ENCODE assay signal across 7 mouse cellular contexts in the genomic region with DNA sequence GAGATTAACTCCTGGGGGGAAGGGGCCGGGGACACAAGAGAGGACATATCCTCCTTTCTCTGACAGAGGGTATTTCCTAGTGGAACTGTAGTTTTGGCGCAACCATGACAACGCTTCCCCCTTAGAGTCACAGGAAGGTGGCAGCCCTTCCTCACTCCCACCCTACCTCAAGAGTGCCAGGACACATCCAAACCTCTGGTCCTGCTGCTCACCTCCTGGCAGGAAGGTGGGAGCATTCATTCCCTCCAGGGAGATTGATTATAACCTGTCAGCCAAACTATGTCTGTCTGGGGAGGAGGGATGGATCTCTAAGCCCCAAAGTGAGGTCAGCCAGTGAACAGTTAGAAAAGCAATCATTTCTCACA. TPM values are rescaled to one million over a fixed set of nuclear protein-coding genes. Genes with fewer than 3 reads are reported as not detected.
DNase-seq lines count a peak whose midpoint lies in the region; ATAC-seq and TF ChIP-seq lines count a peak whose summit lies in the region.

No protein-coding gene starts in this region.

- peak overlapping the region; percentile 96 to 97 for H3K4me3 ChIP-seq in ES-E14 (ENCODE audit: insufficient read depth in 1 of 2, low read depth in 1 of 2, low read length in 2 of 2, poor library complexity in 1 of 2, severe bottlenecking in 1 of 2)
- H3K4me3 ChIP-seq in heart, embryonic 12.5 days: peak overlapping the region; percentile 58
- peak overlapping the region; percentile 60; the same call in 1 of the 2 replicates for H3K4me3 ChIP-seq in kidney, embryonic 15.5 days (replicated peaks)
- H3K4me3 ChIP-seq in midbrain, embryonic 13.5 days (replicated peaks): no peak overlapping the region

- no peaks in the 10 kb centered on the region for H3K27me3 ChIP-seq in heart, embryonic 12.5 days (replicated peaks)
- H3K27me3 ChIP-seq in kidney, embryonic 15.5 days: 0 out of 2 replicates have a peak, but pooled peaks cover 3% of the 10 kb centered on the region
- peaks cover 31% of the 10 kb centered on the region for H3K27me3 ChIP-seq in midbrain, embryonic 13.5 days

- H3K36me3 ChIP-seq in ES-E14 (ENCODE audit: control insufficient read depth, insufficient read depth, low read length, poor library complexity, severe bottlenecking): 0 out of 2 replicates have a peak, but pooled peaks cover 2% of the 10 kb centered on the region
- no peaks in the 10 kb centered on the region for H3K36me3 ChIP-seq in heart, embryonic 12.5 days
- no peaks in the 10 kb centered on the region for H3K36me3 ChIP-seq in kidney, embryonic 15.5 days
- no peaks in the 10 kb centered on the region for H3K36me3 ChIP-seq in midbrain, embryonic 13.5 days

- 0 out of 2 replicates have a peak overlapping the region, but pooled peaks have one; percentile 51 for H3K27ac ChIP-seq in ES-E14 (ENCODE audit: insufficient read depth, low read depth, low read length, poor library complexity, severe bottlenecking)
- H3K27ac ChIP-seq in heart, embryonic 12.5 days (ENCODE audit: poor library complexity, severe bottlenecking): peak overlapping the region; percentile 100
- H3K27ac ChIP-seq in kidney, embryonic 15.5 days: peak overlapping the region; percentile 98
- H3K27ac ChIP-seq in midbrain, embryonic 13.5 days: no peak overlapping the region

- H3K9me3 ChIP-seq in ES-E14 (ENCODE audit: control insufficient read depth, insufficient read depth, low read depth, low read length): no peaks in the 10 kb centered on the region
- H3K9me3 ChIP-seq in heart, embryonic 12.5 days (replicated peaks): no peaks in the 10 kb centered on the region
- H3K9me3 ChIP-seq in kidney, embryonic 15.5 days (replicated peaks): no peaks in the 10 kb centered on the region
- H3K9me3 ChIP-seq in midbrain, embryonic 13.5 days: no peaks in the 10 kb centered on the region

- DNase-seq in ES-E14 (ENCODE audit: low read depth, low spot score): no peak
- no peak for DNase-seq in thymus, postnatal 36 days

- peak overlapping the region; percentile 80 for H3K4me2 ChIP-seq in heart, embryonic 12.5 days
- peak overlapping the region; percentile 95 for H3K4me2 ChIP-seq in kidney, embryonic 15.5 days
- H3K4me2 ChIP-seq in midbrain, embryonic 13.5 days (replicated peaks): peak overlapping the region; percentile 93

- ATAC-seq in CD4-positive, CD25-positive, alpha-beta regulatory T cell, adult 4 months: peak; percentile 0
- ATAC-seq in heart, embryonic 12.5 days (ENCODE audit: insufficient number of reproducible peaks, low FRiP score): no peak
- no peak for ATAC-seq in kidney, embryonic 15.5 days (replicated peaks; ENCODE audit: low FRiP score)
- no peak for ATAC-seq in midbrain, embryonic 13.5 days
- ATAC-seq in erythroblast, adult 5-6 weeks (replicated peaks; ENCODE audit: low FRiP score, poor library complexity, severe bottlenecking): no peak

- 53% methylated on average over 3 of the region's 3 CpGs for WGBS in heart, embryonic 12.5 days
- 58% methylated on average over 3 of the region's 3 CpGs for WGBS in kidney, embryonic 15.5 days
- WGBS in midbrain, embryonic 13.5 days: 61% methylated on average over 3 of the region's 3 CpGs

- peaks cover 0 to 5% of the 10 kb centered on the region in 2 experiments; a peak in 1 of 4 replicates for H3K4me1 ChIP-seq in ES-E14 (ENCODE audit: control insufficient read depth in 2 of 2, insufficient read depth in 2 of 2, low read length in 2 of 2, poor library complexity in 1 of 2)
- peaks cover 15% of the 10 kb centered on the region for H3K4me1 ChIP-seq in heart, embryonic 12.5 days (replicated peaks)
- peaks cover 35% of the 10 kb centered on the region for H3K4me1 ChIP-seq in kidney, embryonic 15.5 days
- peaks cover 26% of the 10 kb centered on the region for H3K4me1 ChIP-seq in midbrain, embryonic 13.5 days (replicated peaks)

- in situ Hi-C loops in ES-E14 (cut with MboI; ENCODE audit: low sequenced_read_pairs in 2 of 2, unreplicated experiment in 2 of 2): no loop called here

- H3K9ac ChIP-seq in ES-E14 (ENCODE audit: insufficient read depth, low read depth, low read length, poor library complexity, severe bottlenecking): no peak overlapping the region
- peak overlapping the region; percentile 74 for H3K9ac ChIP-seq in heart, embryonic 12.5 days
- no peak overlapping the region for H3K9ac ChIP-seq in kidney, embryonic 15.5 days
- H3K9ac ChIP-seq in midbrain, embryonic 13.5 days (replicated peaks): no peak overlapping the region

TF ChIP-seq in ES-E14, 5 proteins besides CTCF, POLR2A, EP300 and RAD21:
- TF ChIP-seq HCFC1 (IDR thresholded peaks at IDR 0.05; ENCODE audit: borderline replicate concordance, insufficient read depth, low read length) (no peak), MAFK (IDR thresholded peaks at IDR 0.05; ENCODE audit: insufficient read depth, low read depth, low read length) (no peak), ZC3H11A (IDR thresholded peaks at IDR 0.05; ENCODE audit: borderline replicate concordance, low read depth, low read length) (no peak)

RNA-seq across cellular contexts. Expression of a gene that starts 2.4 kb away (rescaled TPM):
- polyA plus RNA-seq in CD4-positive, CD25-positive, alpha-beta regulatory T cell, adult 4 months (2017; shearing (Covaris generic)): 10 to 100 TPM; 49.7 to 91.7 TPM
- total RNA-seq in ES-E14 (2012; rRNA removed): 13.0 and 15.8 TPM in 2 replicates
- polyA plus RNA-seq in heart, embryonic 12.5 days (2016; fragmentation: Nextera tagmentation; extraction: Ambion mirVana): 22.4 and 23.8 TPM in 2 replicates
- polyA plus RNA-seq in kidney, embryonic 15.5 days (2015; fragmentation: Nextera tagmentation; extraction: Ambion mirVana): 15.9 and 16.0 TPM in 2 replicates
- 3.3 and 3.4 TPM in 2 replicates for polyA plus RNA-seq in midbrain, embryonic 13.5 days (2015; fragmentation: Nextera tagmentation; extraction: Ambion mirVana)
- total RNA-seq in erythroblast, adult 5-6 weeks (2015; ENCODE audit: low replicate concordance): 3.3 and 8.6 TPM in 2 replicates
- total RNA-seq in erythroblast, adult 5-6 weeks (2017; ENCODE audit: low replicate concordance): 2.9 and 11.7 TPM in 2 replicates
